Mouse (Mus musculus): ENCODE data around the gene Cnot1. TPM values are rescaled to one million over a fixed set of nuclear protein-coding genes. Genes with fewer than 3 reads are reported as not detected.
A peak's percentile ranks its signal among the peaks of the same experiment; 100 is the strongest.

Gene Cnot1
- polyA plus RNA-seq, 1 experiment from 2014 or later: 98.5 TPM

DNA sequence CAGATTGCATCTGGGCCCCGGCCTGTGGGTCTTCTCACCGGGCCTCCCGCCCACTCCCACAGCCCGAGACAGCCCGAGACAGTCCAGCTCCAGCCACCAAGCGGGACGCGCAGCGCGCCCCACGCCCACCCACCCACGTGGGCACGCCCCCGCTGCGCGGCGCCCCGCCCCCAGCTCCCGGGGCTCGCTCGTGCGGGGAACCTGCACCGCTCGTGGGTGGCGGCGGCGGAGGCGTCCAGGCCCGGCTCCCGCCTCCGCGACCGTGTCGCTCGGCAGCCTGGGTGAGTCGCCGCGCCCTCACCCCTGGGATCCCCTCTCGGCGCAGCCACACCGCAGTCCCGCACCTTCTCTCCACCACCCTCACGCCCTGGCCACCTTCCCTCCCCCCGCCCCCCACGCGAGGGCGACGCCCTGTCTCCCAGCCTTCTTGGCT lies 129.7 kb downstream of the Cnot1 start:
- peak overlapping the region; percentile 99 for H3K4me2 ChIP-seq (ENCODE audit: low read length)
- peak overlapping the region; percentile 29; the same call in 1 of the 2 replicates for H3K9ac ChIP-seq (ENCODE audit: low read length)
- WGBS: 2% methylated on average over 22 of the region's 48 CpGs
- H3K4me1 ChIP-seq (replicated peaks; ENCODE audit: control insufficient read depth, insufficient read depth, low read length): no peaks in the 10 kb centered on the region
- no peaks in the 10 kb centered on the region for H3K36me3 ChIP-seq (ENCODE audit: control insufficient read depth, insufficient read depth, low read length)
- H3K27ac ChIP-seq (ENCODE audit: low read depth): no peak overlapping the region
- no peaks in the 10 kb centered on the region for H3K9me3 ChIP-seq (ENCODE audit: control insufficient read depth, low read length)
- DNase-seq (ENCODE audit: low spot score): peak; percentile 59
- H3K4me3 ChIP-seq (ENCODE audit: low read depth, low read length): peak overlapping the region; percentile 46
- H3K27me3 ChIP-seq (replicated peaks; ENCODE audit: control insufficient read depth, insufficient read depth, low read length): peaks cover 66% of the 10 kb centered on the region
- peak; percentile 24; the same call in 1 of the 2 replicates for ATAC-seq (replicated peaks; ENCODE audit: low FRiP score, low TSS enrichment, low read depth)

- Histone ChIP-seq H3K4me3 (ENCODE audit: low read depth, low read length) (peak within 1 kb of the TSS; percentile 46), H3K27ac (ENCODE audit: low read depth) (no peak within 1 kb of the TSS), H3K9ac (ENCODE audit: low read length) (peak within 1 kb of the TSS; percentile 29; the same call in 1 of the 2 replicates), H3K4me1 (replicated peaks; ENCODE audit: control insufficient read depth, insufficient read depth, low read length) (no peaks in the 10 kb centered on the region), H3K27me3 (replicated peaks; ENCODE audit: control insufficient read depth, insufficient read depth, low read length) (peaks cover 70% of the 10 kb centered on the region), H3K9me3 (ENCODE audit: control insufficient read depth, low read length) (no peaks in the 10 kb centered on the region), H3K4me2 (ENCODE audit: low read length) (peak within 1 kb of the TSS; percentile 99), H3K36me3 (ENCODE audit: control insufficient read depth, insufficient read depth, low read length) (no peaks in the 10 kb centered on the region)
- no peak for DNase-seq (ENCODE audit: low spot score)
- WGBS: 36% methylated on average over 9 of the region's 9 CpGs
- ATAC-seq (replicated peaks; ENCODE audit: low FRiP score, low TSS enrichment, low read depth): no peak
These were observed 130.6 kb downstream of the Cnot1 start, which contains the start of gene Ndrg4 for GRCm38 (mm10) chr8:95676631-95677030. Gene Ndrg4, plus strand, starts transcription at chr8:95676980.

DNA sequence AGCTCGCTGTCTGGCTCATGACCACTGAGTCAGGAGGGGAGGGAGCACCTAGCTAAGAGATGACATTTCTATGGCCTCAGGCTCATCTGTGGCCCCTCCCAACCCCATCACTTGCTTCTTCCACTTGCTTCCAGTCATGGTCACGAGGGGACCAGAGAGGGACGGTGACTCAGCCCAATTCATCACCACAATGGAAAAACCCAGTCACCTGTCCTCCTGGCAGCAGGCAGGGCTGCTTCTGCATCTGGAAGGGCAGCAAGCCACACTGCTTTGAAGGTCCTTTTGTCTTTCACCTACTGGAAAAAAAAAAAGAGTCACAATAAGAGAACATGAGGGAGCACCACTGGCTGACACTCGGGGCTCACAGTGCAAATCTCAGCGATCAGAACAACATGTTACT lies 134.5 kb downstream of the Cnot1 start:
- DNase-seq (ENCODE audit: low spot score) (no peak), ATAC-seq (replicated peaks; ENCODE audit: low FRiP score, low TSS enrichment, low read depth) (no peak)
- WGBS: 78% methylated on average over 5 of the region's 5 CpGs
- H3K27ac ChIP-seq (ENCODE audit: low read depth): no peak overlapping the region
- H3K4me2 ChIP-seq (ENCODE audit: low read length): no peak overlapping the region
- no peaks in the 10 kb centered on the region for H3K4me1 ChIP-seq (replicated peaks; ENCODE audit: control insufficient read depth, insufficient read depth, low read length)
- peaks cover 41% of the 10 kb centered on the region for H3K27me3 ChIP-seq (replicated peaks; ENCODE audit: control insufficient read depth, insufficient read depth, low read length)
- no peak overlapping the region for H3K9ac ChIP-seq (ENCODE audit: low read length)
- no peaks in the 10 kb centered on the region for H3K9me3 ChIP-seq (ENCODE audit: control insufficient read depth, low read length)
- no peak overlapping the region for H3K4me3 ChIP-seq (ENCODE audit: low read depth, low read length)
- no peaks in the 10 kb centered on the region for H3K36me3 ChIP-seq (ENCODE audit: control insufficient read depth, insufficient read depth, low read length)

DNA sequence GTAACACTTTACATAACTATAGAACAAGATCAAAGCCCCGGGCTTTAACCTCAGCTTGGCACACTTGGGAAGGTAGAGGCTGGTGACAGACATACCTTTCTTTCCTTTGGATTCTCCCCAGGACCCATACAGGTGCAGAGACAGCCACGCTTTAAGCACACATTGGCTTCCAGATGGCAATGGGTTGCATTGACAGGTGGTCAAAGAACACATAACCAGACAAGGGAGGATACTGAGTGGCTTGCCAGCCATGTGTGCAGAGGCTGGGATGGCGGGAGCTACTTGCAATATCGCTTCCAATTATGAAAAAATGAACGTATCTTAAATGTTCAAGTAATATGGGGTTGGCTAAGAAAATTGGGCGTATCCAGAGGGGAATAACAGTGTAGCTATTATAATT lies 135.4 kb downstream of the Cnot1 start:
- H3K27ac ChIP-seq (ENCODE audit: low read depth): no peak overlapping the region
- H3K4me2 ChIP-seq (ENCODE audit: low read length): no peak overlapping the region
- WGBS: 85% methylated on average over 6 of the region's 6 CpGs
- peaks cover 31% of the 10 kb centered on the region for H3K27me3 ChIP-seq (replicated peaks; ENCODE audit: control insufficient read depth, insufficient read depth, low read length)
- no peak overlapping the region for H3K4me3 ChIP-seq (ENCODE audit: low read depth, low read length)
- no peak overlapping the region for H3K9ac ChIP-seq (ENCODE audit: low read length)
- no peaks in the 10 kb centered on the region for H3K4me1 ChIP-seq (replicated peaks; ENCODE audit: control insufficient read depth, insufficient read depth, low read length)
- DNase-seq (ENCODE audit: low spot score) (no peak), ATAC-seq (replicated peaks; ENCODE audit: low FRiP score, low TSS enrichment, low read depth) (no peak)
- no peaks in the 10 kb centered on the region for H3K9me3 ChIP-seq (ENCODE audit: control insufficient read depth, low read length)
- H3K36me3 ChIP-seq (ENCODE audit: control insufficient read depth, insufficient read depth, low read length): no peaks in the 10 kb centered on the region

DNA sequence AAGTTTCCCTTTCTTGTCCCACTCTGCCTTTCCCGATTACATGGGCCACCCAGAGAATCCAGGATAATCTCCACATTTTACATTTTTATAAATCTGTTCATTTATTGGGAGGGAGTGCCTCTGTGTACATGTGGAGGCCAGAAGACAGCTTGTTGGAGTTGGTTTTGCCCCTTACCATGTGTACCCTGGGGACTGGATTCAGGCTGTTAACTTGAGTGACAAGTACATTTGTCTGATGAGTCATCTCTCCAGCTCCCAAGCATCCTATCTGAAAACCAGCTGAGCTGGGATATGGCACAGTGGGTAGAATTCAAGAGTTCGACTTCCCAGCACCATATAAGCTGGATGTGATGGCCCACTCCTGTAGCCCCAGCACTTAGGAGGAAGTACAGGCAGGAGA lies 137.3 kb downstream of the Cnot1 start:
- Histone ChIP-seq H3K27ac (ENCODE audit: low read depth) (no peak overlapping the region), H3K9me3 (ENCODE audit: control insufficient read depth, low read length) (0 out of 2 replicates have a peak, but pooled peaks cover 2% of the 10 kb centered on the region), H3K4me3 (ENCODE audit: low read depth, low read length) (no peak overlapping the region), H3K4me2 (ENCODE audit: low read length) (no peak overlapping the region), H3K9ac (ENCODE audit: low read length) (no peak overlapping the region), H3K4me1 (replicated peaks; ENCODE audit: control insufficient read depth, insufficient read depth, low read length) (no peaks in the 10 kb centered on the region), H3K27me3 (replicated peaks; ENCODE audit: control insufficient read depth, insufficient read depth, low read length) (peaks cover 12% of the 10 kb centered on the region), H3K36me3 (ENCODE audit: control insufficient read depth, insufficient read depth, low read length) (no peaks in the 10 kb centered on the region)
- ATAC-seq (replicated peaks; ENCODE audit: low FRiP score, low TSS enrichment, low read depth): no peak
- 90% methylated on average over 2 of the region's 2 CpGs for WGBS
- DNase-seq (ENCODE audit: low spot score): no peak

Small RNA genes within 50 kb of the gene (microRNA-seq; reads per million reads assigned to microRNA genes)
- gene Mir7073: 0.59 reads per million

Other genes with a start within 250 kb of the Cnot1 start
- not detected in 2 replicates for gene Prss54, start 231.1 kb downstream of the Cnot1 start, polyA plus RNA-seq (2014; fragmentation: Nextera tagmentation; extraction: Ambion mirVana)
- gene Gins3, start 174.0 kb downstream of the Cnot1 start, polyA plus RNA-seq (2014; fragmentation: Nextera tagmentation; extraction: Ambion mirVana): 18.6 and 21.1 TPM in 2 replicates
- 21.3 and 22.1 TPM in 2 replicates for gene Ndrg4, start 130.5 kb downstream of the Cnot1 start, polyA plus RNA-seq (2014; fragmentation: Nextera tagmentation; extraction: Ambion mirVana)
- gene Setd6, start 91.6 kb downstream of the Cnot1 start, polyA plus RNA-seq (2014; fragmentation: Nextera tagmentation; extraction: Ambion mirVana): 21.5 and 22.8 TPM in 2 replicates
- gene Sap18b, start 17.9 kb upstream of the Cnot1 start, polyA plus RNA-seq (2014; fragmentation: Nextera tagmentation; extraction: Ambion mirVana): 355 and 369 TPM in 2 replicates
- 17.2 and 17.5 TPM in 2 replicates for gene Slc38a7, start 46.1 kb upstream of the Cnot1 start, polyA plus RNA-seq (2014; fragmentation: Nextera tagmentation; extraction: Ambion mirVana)
- 84.7 and 85.2 TPM in 2 replicates for gene Got2, start 81.1 kb upstream of the Cnot1 start, polyA plus RNA-seq (2014; fragmentation: Nextera tagmentation; extraction: Ambion mirVana)

All from intestine, embryonic 14.5 days (tissue).